ENCODE assay signal across 12 mouse cellular contexts in the genomic region with DNA sequence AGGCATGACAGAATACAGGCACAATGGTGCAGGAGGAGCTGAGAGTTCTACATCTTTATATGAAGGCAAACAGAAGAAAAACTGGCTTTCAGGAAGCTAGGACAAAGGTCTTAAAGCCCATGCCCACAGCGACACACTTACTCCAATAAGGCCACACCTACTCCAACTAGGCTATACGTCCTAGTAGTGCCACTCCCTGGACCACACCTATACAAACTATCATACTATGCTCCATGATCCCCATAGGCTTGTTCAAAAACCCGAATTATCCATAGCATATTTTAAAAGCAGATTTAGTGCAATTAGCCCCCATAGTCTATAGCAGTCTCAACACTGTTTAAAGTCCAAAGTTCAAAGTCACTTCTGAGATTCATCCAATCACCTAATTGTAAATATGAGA.
"Had no signal": no experiment of that assay in that cellular context is flagged by ENCODE, and none has a peak within 500 bp of the region (broad histone marks: within the 10 kb centered on the region; RNA-seq: fewer than 3 reads in every experiment).

No protein-coding gene starts in this region.

- DNase-seq: lung, adult 18-20 months; lung, embryonic 14.5 days; lung, postnatal 10 days; lung, postnatal 4 days; right cerebral cortex, postnatal 14 days; thymus, adult 2 months; thymus, postnatal 14 days; thymus, postnatal 36 days had no signal

- H3K36me3 ChIP-seq: midbrain, embryonic 13.5 days; midbrain, embryonic 15.5 days; neural tube, embryonic 12.5 days had no signal

- ATAC-seq: midbrain, embryonic 13.5 days; midbrain, embryonic 15.5 days had no signal

- H3K27me3 ChIP-seq: midbrain, embryonic 13.5 days; midbrain, embryonic 15.5 days; neural tube, embryonic 12.5 days had no signal

- H3K4me2 ChIP-seq: lung, embryonic 14.5 days; midbrain, embryonic 11.5 days; midbrain, embryonic 13.5 days; midbrain, embryonic 15.5 days; neural tube, embryonic 12.5 days had no signal

- H3K4me1 ChIP-seq: midbrain, embryonic 13.5 days; midbrain, embryonic 15.5 days; neural tube, embryonic 12.5 days had no signal

- H3K27ac ChIP-seq: midbrain, embryonic 13.5 days; midbrain, embryonic 15.5 days; neural tube, embryonic 12.5 days had no signal

- H3K9me3 ChIP-seq: midbrain, embryonic 15.5 days had no signal

- H3K9ac ChIP-seq: lung, embryonic 14.5 days; midbrain, embryonic 13.5 days; midbrain, embryonic 15.5 days; neural tube, embryonic 12.5 days had no signal

- H3K4me3 ChIP-seq: midbrain, embryonic 13.5 days; midbrain, embryonic 15.5 days; neural tube, embryonic 12.5 days had no signal
